Mouse (Mus musculus) left cerebral cortex, postnatal 25 days (tissue): ENCODE measurements at regions not wholly inside any gene's neighbourhood (a gene's known extent, or its start where the extent isn't known, plus 50 kb on each side); places are given as distances from the start of the nearest gene placed in this dataset.
A peak's percentile ranks its signal among the peaks of the same experiment; 100 is the strongest.

Source experiments
- DNase-seq, 2 experiments: peaks; one replicate each; pipeline ENCODE4 v3.0.0; 2022; ENCODE audit warnings: low spot score in 2 of 2, mixed read lengths in 1 of 2
- intact Hi-C: fragments of 180-260 bp; cut with DNase I; formaldehyde crosslinking; loops from one replicate; pipeline ENCODE4 v1.15.1; 2025

- intact Hi-C loops, result loop anchor here (5.0 kb wide), 2 partner anchors 513 to 713 kb away; no protein-coding TSS in a partner anchor
- peak in 1 of 2 experiments; percentile 28 for DNase-seq
These were observed 345.9 kb downstream of the Nrcam start for GRCm38 (mm10) chr12:44674541-44674940.

GRCm38 (mm10) chr12:44675003-44675402 is 346.3 kb downstream of the Nrcam start:
- intact Hi-C loops, result no loop called here
- DNase-seq, result peak in 1 of 2 experiments; percentile 1
